30 mouse cellular contexts compared by ENCODE assay signal in genomic region chr8:105697196-105697780, GRCm38 (mm10). TPM values are rescaled to one million over a fixed set of nuclear protein-coding genes. Genes with fewer than 3 reads are reported as not detected.
"Had no signal": no experiment of that assay in that cellular context is flagged by ENCODE, and none has a peak within 500 bp of the region (broad histone marks: within the 10 kb centered on the region; RNA-seq: fewer than 3 reads in every experiment).

No protein-coding gene starts in this region.

- H3K9ac ChIP-seq: heart, embryonic 13.5 days; heart, embryonic 15.5 days; hindbrain, embryonic 13.5 days; hindbrain, embryonic 15.5 days; kidney, embryonic 15.5 days; limb, embryonic 13.5 days; limb, embryonic 15.5 days; liver, embryonic 14.5 days had no signal

- H3K27me3 ChIP-seq: hindbrain, embryonic 13.5 days; hindbrain, embryonic 15.5 days had no signal

- H3K9me3 ChIP-seq: heart, embryonic 13.5 days; heart, embryonic 15.5 days; hindbrain, embryonic 13.5 days; hindbrain, embryonic 15.5 days; kidney, embryonic 15.5 days; limb, embryonic 15.5 days had no signal

- H3K4me3 ChIP-seq: heart, embryonic 13.5 days; heart, embryonic 15.5 days; hindbrain, embryonic 13.5 days; hindbrain, embryonic 15.5 days; kidney, embryonic 15.5 days; limb, embryonic 13.5 days; limb, embryonic 15.5 days had no signal

- H3K4me2 ChIP-seq: heart, embryonic 11.5 days; heart, embryonic 13.5 days; heart, embryonic 15.5 days; hindbrain, embryonic 13.5 days; hindbrain, embryonic 15.5 days; kidney, embryonic 15.5 days; limb, embryonic 13.5 days; limb, embryonic 15.5 days had no signal

- DNase-seq: gastrocnemius, postnatal 14 days; gastrocnemius, postnatal 36 days; heart, adult 18-20 months; heart, postnatal 14 days; heart, postnatal 36 days; kidney, adult 11 months; kidney, adult 2 months; kidney, adult 9 months; kidney, postnatal 14 days; kidney, postnatal 36 days; layer of hippocampus, adult 9-11 months; layer of hippocampus, postnatal 36 days; left cerebral cortex, postnatal 4 days had no signal

- ATAC-seq: hindbrain, postnatal 0 days; intestine, embryonic 16.5 days had no signal

- H3K27ac ChIP-seq: heart, embryonic 13.5 days; heart, embryonic 15.5 days; hindbrain, embryonic 13.5 days; hindbrain, embryonic 15.5 days; hindbrain, postnatal 0 days; kidney, embryonic 15.5 days; kidney, postnatal 0 days; limb, embryonic 13.5 days; limb, embryonic 15.5 days; liver, embryonic 14.5 days had no signal

RNA-seq across cellular contexts. Expression of gene 4933405L10Rik, which starts 10.2 kb away (rescaled TPM):
- polyA plus RNA-seq: gonadal fat pad, adult 2 months; heart, embryonic 13.5 days; heart, embryonic 15.5 days; heart, postnatal 0 days; intestine, embryonic 14.5 days; intestine, embryonic 16.5 days; large intestine, adult 2 months; limb, embryonic 13.5 days; liver, adult 2 months; liver, embryonic 14.5 days had no signal
